Mouse (Mus musculus) liver, adult (tissue): ENCODE data around the gene Ywhae.

Experiments
- GATA4 ChIP-seq: IDR thresholded peaks from 2 replicates; pipeline ENCODE4 v1.6.1; 2014; ENCODE audit warnings: mild to moderate bottlenecking, low read length; ENCODE audit not compliant: insufficient replicate concordance

Gene Ywhae

DNA sequence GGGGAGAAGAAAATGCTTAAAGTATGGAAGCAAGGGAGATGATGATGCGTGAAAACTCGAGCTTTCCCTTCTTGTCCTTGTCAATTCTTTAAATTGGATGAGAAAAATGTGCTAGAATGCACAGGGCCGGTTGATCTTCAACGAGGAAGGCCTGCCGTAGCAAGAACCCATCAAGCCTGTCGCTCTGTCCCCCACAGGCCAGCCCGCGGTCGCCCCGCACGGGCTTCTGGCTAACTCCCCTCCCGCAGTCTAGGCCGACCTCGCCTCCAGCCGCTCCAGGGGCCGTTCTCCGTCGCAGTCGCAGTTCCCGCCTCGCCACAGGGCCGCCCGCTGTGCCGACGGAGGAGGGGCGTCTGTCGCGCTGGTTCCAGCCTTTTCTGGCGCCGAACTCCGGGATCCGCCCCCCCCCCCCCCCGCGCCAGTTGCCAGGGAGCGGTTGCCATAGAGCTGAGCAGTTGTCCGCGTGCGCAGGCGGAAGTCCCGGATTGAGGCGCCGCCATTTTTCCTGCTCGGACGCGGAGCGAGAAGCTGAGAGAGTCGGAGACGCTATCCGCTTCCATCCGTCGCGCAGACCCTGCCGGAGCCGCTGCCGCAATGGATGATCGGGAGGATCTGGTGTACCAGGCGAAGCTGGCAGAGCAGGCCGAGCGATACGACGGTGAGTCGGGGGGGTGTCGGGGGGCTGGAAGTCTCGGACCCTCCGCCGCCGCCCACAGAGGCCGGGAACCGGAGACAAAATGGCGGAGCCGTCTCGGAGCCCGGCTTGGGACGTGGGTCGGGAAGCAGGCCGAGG, at the start of gene Ywhae:
Gene Ywhae (plus strand): TSS at position 436 of the 793 bp plus-strand sequence.
- TF ChIP-seq GATA4 = peak; percentile 36; the same call in 1 of the 2 replicates

DNA sequence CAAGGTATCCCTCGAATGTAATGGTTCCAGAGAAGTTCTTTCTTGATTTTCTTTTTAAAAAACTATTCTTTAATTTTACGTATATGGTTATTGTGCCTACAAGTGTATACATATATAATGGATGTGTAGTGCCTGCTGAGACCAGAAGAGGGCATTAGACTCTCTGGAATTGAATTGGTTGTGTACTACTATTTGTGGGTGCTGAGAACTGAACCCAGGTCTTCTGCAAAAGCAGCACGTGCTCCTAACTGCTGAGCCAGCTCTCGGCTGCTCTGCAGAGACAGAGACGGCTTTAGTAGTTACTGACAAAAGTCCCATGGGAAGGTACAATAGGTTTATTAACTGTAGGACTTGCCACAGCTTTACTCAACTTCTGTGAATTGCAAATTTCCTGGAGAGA, 48.2 kb upstream of the Ywhae start:
- TF ChIP-seq GATA4 = no peak

- TF ChIP-seq GATA4 = no peak
Observed at GRCm38 (mm10) chr11:75684956-75685355, 47.7 kb upstream of the Ywhae start.

GRCm38 (mm10) chr11:75687343-75687993, 45.2 kb upstream of the Ywhae start:
- no peak for TF ChIP-seq GATA4

DNA sequence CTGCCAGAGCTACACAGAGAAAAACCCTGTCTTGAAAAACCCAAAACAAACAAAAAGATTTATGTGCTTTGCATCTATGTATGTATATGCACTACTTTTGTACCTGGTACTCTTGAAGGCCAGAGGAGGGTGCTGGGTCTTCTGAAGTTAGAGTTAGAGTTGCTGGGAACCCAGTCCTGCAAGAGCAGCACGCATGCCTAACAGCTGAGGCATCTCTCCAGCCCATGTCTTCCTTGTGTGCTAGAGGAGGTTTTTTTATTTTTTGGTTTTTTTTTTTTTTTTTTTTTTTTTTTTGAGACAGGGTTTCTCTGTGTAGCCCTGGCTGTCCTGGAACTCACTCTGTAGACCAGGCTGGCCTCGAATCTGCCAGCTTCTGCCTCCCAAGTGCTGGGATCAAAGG, 44.5 kb upstream of the Ywhae start:
- TF ChIP-seq GATA4 = no peak

- no peak for TF ChIP-seq GATA4
Observed at GRCm38 (mm10) chr11:75689977-75690376, 42.7 kb upstream of the Ywhae start.

DNA sequence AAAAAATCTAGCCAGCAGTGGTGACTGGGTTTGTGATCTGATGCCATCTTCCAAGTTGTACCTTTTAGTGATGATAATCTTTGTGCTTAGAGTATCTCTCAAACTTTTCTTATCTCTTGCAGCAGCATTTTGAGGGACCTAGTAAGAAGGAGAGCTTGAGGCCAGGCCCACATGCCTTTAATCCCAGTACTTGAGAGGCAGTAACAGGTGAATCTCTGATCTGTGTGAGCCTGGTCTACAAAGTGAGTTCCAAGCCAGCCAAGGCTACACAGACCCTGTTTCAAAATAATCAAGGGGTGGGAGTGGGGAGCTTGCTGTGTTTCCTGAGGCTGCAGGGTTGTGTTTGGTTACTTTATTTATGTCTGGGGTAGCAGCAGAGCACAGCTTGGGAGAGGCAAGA, 41.6 kb upstream of the Ywhae start:
- no peak for TF ChIP-seq GATA4

- no peak for TF ChIP-seq GATA4
Observed at GRCm38 (mm10) chr11:75693570-75693969, 39.1 kb upstream of the Ywhae start.

GRCm38 (mm10) chr11:75700557-75700956, 32.1 kb upstream of the Ywhae start:
- no peak for TF ChIP-seq GATA4

GRCm38 (mm10) chr11:75702761-75703160, 29.9 kb upstream of the Ywhae start:
- TF ChIP-seq GATA4 = no peak

DNA sequence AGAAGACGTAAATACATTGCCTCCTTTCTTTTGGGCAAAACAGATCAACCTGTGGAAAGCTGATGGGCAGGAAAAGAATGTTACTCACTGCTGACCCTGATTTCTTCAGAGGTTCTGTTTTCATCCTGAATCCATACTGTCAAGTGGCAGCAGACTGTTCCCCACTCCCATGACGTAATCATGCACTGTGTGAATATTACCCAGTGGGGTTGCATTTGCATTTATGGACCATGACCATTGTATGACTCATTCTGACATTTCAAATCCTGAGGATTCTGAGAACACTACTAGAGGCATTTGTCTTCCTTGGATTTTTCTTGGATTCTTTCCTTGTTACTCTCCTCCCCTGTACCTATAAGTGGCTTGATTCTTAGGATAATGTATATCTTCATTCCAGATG, 28.9 kb upstream of the Ywhae start:
- no peak for TF ChIP-seq GATA4

- no peak for TF ChIP-seq GATA4
Observed at GRCm38 (mm10) chr11:75713949-75714348, 18.7 kb upstream of the Ywhae start.

GRCm38 (mm10) chr11:75715556-75715955, 17.1 kb upstream of the Ywhae start:
- no peak for TF ChIP-seq GATA4

DNA sequence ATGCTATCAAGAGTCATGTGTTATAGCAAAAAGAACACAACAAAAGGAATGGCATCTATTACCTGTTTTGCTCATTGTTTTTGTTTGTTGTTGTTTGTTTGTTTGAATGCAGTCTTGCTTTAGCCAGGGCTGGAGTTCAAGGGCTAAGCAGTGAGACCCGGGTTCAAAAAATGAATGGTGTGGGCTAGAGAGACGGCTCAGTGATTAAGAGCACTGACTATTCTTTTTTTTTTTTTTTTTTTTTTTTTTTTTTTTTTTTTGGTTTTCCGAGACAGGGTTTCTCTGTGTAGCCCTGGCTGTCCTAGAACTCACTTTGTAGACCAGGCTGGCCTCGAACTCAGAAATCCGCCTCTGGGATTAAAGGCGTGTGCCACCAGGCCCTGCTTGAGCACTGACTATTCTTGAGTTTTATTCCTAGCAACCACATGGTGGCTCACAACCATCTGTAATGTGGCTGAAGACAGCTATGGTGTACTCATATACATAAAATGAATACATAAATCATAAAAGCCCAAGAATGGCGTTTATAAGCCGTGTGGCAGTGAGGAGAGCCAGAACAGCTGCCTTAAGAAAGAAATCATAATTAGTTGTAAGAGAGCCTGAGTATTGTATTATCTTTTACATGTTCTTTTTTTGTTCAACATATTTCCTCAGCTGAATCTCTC, 15.9 kb upstream of the Ywhae start:
- TF ChIP-seq GATA4 = no peak

GRCm38 (mm10) chr11:75722339-75722738, 10.3 kb upstream of the Ywhae start:
- TF ChIP-seq GATA4 = no peak

GRCm38 (mm10) chr11:75727168-75727567, 5.5 kb upstream of the Ywhae start:
- TF ChIP-seq GATA4 = no peak
